Mouse (Mus musculus) intestine, embryonic 15.5 days (tissue): ENCODE data around the gene D17H6S53E. TPM values are rescaled to one million over a fixed set of nuclear protein-coding genes. Genes with fewer than 3 reads are reported as not detected.

Experiments
- ATAC-seq: fragments of 200-750 bp; cut with Nextera tagmentation; 2 replicates; pipeline ENCODE4 v1.8.0; 2017; ENCODE audit warnings: moderate TSS enrichment, moderate library complexity
- H3K27ac ChIP-seq: fragments of 300-500 bp; sonication (generic); 2 replicates; pipeline ENCODE4 v1.5.1; 2015; ENCODE audit warnings: mild to moderate bottlenecking, inconsistent platforms
- H3K27me3 ChIP-seq: fragments of 300-500 bp; sonication (generic); replicated peaks from 2 replicates; pipeline ENCODE4 v1.6.1; 2015; ENCODE audit warnings: inconsistent platforms
- H3K36me3 ChIP-seq: fragments of 300-500 bp; sonication (generic); 2 replicates; pipeline ENCODE4 v1.6.1; 2015; ENCODE audit warnings: inconsistent platforms
- H3K4me1 ChIP-seq: fragments of 300-500 bp; sonication (generic); replicated peaks from 2 replicates; pipeline ENCODE4 v1.6.1; 2015; ENCODE audit warnings: inconsistent platforms
- H3K4me2 ChIP-seq: fragments of 300-500 bp; sonication (generic); replicated peaks from 2 replicates; pipeline ENCODE4 v1.6.1; 2015; ENCODE audit warnings: mild to moderate bottlenecking, inconsistent platforms
- H3K4me3 ChIP-seq: fragments of 300-500 bp; sonication (generic); replicated peaks from 2 replicates; pipeline ENCODE4 v1.5.1; 2015; ENCODE audit warnings: inconsistent platforms
- H3K9ac ChIP-seq: fragments of 300-500 bp; sonication (generic); 2 replicates; pipeline ENCODE4 v1.6.1; 2015; ENCODE audit warnings: inconsistent platforms
- H3K9me3 ChIP-seq: fragments of 300-500 bp; sonication (generic); 2 replicates; pipeline ENCODE4 v1.6.1; 2016; ENCODE audit warnings: inconsistent platforms
- WGBS: fragments of 180-500 bp; shearing (Covaris S2); methylation state at CpG from one replicate; pipeline ENCODE4 v1.1.7; 2015; 5-methylcytosine and 5-hydroxymethylcytosine counted together
- polyA plus RNA-seq: library from polyadenylated mRNA; unstranded; fragments of >200 nt; fragmentation: Nextera tagmentation; extraction: Ambion mirVana; gene quantifications from 2 replicates; pipeline ENCODE4 v1.2.1, GENCODE M21; 2015

Gene D17H6S53E
- polyA plus RNA-seq, 1 experiment from 2014 or later, result 13.6 TPM

DNA sequence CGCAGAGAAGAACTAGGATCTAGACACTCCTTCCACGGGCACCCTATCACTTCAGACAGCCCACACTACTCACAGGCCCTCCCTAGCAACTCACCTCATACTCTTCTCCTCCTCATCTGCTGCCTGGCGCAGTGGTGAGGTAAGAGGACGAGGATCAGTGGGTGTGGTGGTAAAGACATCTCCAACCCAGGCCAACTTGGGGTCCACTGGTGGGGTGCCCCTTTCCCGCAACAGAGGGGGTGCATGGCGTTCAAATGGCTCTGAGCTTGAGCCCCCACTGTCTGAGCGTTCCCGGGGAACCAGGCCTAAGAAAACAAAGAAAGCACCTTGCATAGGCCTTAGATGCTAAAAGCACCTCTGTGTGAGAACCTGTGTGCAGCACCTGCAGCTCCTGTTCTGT lies 31.1 kb downstream of the D17H6S53E start:
- H3K4me2 ChIP-seq, result no peak overlapping the region
- no peak overlapping the region for H3K9ac ChIP-seq
- peaks cover 97% of the 10 kb centered on the region for H3K36me3 ChIP-seq
- WGBS, result 92% methylated on average over 8 of the region's 8 CpGs
- H3K4me3 ChIP-seq, result no peak overlapping the region
- H3K4me1 ChIP-seq, result peaks cover 4% of the 10 kb centered on the region
- H3K27me3 ChIP-seq, result no peaks in the 10 kb centered on the region
- H3K27ac ChIP-seq, result no peak overlapping the region
- no peaks in the 10 kb centered on the region for H3K9me3 ChIP-seq
- no peak for ATAC-seq

DNA sequence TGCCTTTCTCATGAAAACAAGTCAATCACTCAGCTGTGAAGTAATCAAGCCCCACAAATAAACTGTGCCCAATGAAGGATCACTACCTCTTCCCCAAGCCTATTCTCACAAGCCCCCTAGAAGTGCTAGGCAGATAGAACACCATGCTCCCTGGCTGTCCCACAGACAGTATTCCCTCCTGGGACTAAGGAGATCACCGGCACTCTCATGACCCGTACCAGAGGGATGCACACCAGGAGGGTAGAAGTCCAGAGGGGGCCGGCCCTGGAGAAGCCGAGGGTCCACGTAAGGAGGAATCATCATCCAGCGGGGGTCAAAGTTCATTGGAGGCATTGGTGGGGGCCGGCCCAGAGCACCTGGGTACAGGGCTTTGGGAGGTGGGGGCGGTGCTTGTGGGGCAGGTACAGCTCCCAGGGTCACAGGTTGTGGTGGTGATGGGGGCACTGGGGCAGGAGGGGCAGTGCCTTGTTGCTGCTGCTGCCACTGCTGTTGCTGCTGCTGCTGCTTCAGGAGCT lies 31.5 kb downstream of the D17H6S53E start:
- Histone ChIP-seq H3K27ac (no peak overlapping the region), H3K9me3 (no peaks in the 10 kb centered on the region), H3K4me1 (peaks cover 8% of the 10 kb centered on the region), H3K9ac (no peak overlapping the region), H3K4me2 (no peak overlapping the region), H3K27me3 (no peaks in the 10 kb centered on the region), H3K4me3 (no peak overlapping the region), H3K36me3 (peaks cover 93% of the 10 kb centered on the region)
- 87% methylated on average over 8 of the region's 8 CpGs for WGBS
- no peak for ATAC-seq

GRCm38 (mm10) chr17:35158850-35159593 lies 32.8 kb downstream of the D17H6S53E start:
- WGBS, result 95% methylated on average over 16 of the region's 16 CpGs
- Histone ChIP-seq H3K9me3 (no peaks in the 10 kb centered on the region), H3K4me1 (peaks cover 11% of the 10 kb centered on the region), H3K4me3 (no peak overlapping the region), H3K4me2 (no peak overlapping the region), H3K9ac (no peak overlapping the region), H3K27ac (no peak overlapping the region), H3K27me3 (no peaks in the 10 kb centered on the region), H3K36me3 (peaks cover 80% of the 10 kb centered on the region)
- ATAC-seq, result no peak

DNA sequence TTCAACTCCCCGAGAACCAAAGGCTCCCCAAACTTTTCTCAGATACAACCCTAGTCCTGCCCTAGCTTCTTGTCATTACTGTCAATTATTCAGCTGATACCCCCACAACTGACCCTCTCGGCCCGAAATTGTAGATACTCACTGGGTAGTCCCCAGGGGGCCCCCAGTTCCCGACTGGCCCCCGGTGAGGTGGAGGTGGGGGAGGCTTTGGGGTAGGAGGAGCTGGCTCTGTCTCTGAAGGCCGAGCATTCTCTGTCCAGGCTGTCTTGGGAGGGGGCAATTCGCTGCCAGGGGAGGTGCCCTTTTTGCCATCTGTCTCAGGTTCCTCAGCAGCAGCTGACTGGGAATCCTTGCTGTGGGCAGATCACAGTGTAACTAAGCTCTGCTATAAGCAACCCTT lies 33.5 kb downstream of the D17H6S53E start:
- no peak overlapping the region for H3K9ac ChIP-seq
- no peak overlapping the region for H3K27ac ChIP-seq
- H3K4me1 ChIP-seq, result peaks cover 11% of the 10 kb centered on the region
- H3K4me2 ChIP-seq, result no peak overlapping the region
- 84% methylated on average over 7 of the region's 7 CpGs for WGBS
- ATAC-seq, result no peak
- no peaks in the 10 kb centered on the region for H3K27me3 ChIP-seq
- H3K9me3 ChIP-seq, result no peaks in the 10 kb centered on the region
- no peak overlapping the region for H3K4me3 ChIP-seq
- peaks cover 74% of the 10 kb centered on the region for H3K36me3 ChIP-seq

DNA sequence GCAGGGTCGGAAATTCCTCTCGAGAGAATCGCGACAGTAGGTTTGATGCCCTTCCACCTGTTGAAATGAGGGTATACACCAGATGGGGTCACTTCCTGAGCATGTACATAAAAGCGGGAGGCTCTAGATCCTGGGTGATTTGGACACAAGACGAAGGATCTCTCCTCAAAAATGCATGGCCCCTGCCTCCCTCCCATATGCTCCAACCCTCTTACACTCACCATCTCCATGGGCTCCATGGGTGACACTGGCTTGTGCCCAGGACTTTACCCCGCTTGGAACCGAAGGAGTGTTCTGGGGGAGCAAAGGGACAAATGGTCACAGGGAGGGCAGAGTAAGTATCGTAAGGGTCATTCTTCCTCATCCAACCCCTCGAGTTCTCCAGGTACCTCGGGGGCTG lies 35.2 kb downstream of the D17H6S53E start:
- H3K4me3 ChIP-seq, result no peak overlapping the region
- H3K4me2 ChIP-seq, result 0 out of 2 replicates have a peak overlapping the region, but pooled peaks have one; percentile 82
- peaks cover 17% of the 10 kb centered on the region for H3K4me1 ChIP-seq
- H3K36me3 ChIP-seq, result peaks cover 57% of the 10 kb centered on the region
- WGBS, result 78% methylated on average over 11 of the region's 11 CpGs
- no peaks in the 10 kb centered on the region for H3K27me3 ChIP-seq
- no peak overlapping the region for H3K27ac ChIP-seq
- no peak for ATAC-seq
- no peak overlapping the region for H3K9ac ChIP-seq
- no peaks in the 10 kb centered on the region for H3K9me3 ChIP-seq

DNA sequence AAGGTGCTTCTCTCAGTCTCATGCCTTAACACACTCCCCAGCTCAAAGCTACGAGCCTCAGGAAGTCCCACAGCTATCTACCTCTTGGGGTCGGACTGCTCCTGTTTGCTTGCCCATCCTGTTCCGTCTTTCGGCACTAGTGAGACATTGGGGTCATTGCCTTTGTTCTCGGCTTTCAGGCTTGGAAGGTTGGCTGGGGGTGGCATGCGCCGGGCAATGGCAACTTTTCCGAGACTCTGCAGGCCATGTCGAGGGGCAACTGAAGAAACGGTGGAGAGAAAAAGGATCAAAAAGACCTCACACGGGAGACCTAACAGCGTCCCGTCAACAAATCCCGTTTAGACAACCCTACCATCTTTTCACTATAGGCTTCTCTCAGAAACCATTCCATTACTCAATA lies 35.9 kb downstream of the D17H6S53E start:
- Histone ChIP-seq H3K4me2 (peak overlapping the region; percentile 82), H3K36me3 (peaks cover 50% of the 10 kb centered on the region), H3K9me3 (no peaks in the 10 kb centered on the region), H3K4me1 (peaks cover 18% of the 10 kb centered on the region), H3K4me3 (peak overlapping the region; percentile 100), H3K9ac (peak overlapping the region; percentile 5; the same call in 1 of the 2 replicates), H3K27ac (no peak overlapping the region), H3K27me3 (no peaks in the 10 kb centered on the region)
- 78% methylated on average over 14 of the region's 14 CpGs for WGBS
- no peak for ATAC-seq

- H3K4me1 ChIP-seq, result peaks cover 18% of the 10 kb centered on the region
- peaks cover 44% of the 10 kb centered on the region for H3K36me3 ChIP-seq
- H3K4me3 ChIP-seq, result peak overlapping the region; percentile 100
- no peaks in the 10 kb centered on the region for H3K27me3 ChIP-seq
- 24% methylated on average over 12 of the region's 12 CpGs for WGBS
- no peaks in the 10 kb centered on the region for H3K9me3 ChIP-seq
- H3K9ac ChIP-seq, result peak overlapping the region; percentile 100
- H3K27ac ChIP-seq, result no peak overlapping the region
- H3K4me2 ChIP-seq, result peak overlapping the region; percentile 82
- no peak for ATAC-seq
These were observed 36.6 kb downstream of the D17H6S53E start for GRCm38 (mm10) chr17:35162730-35163129.

GRCm38 (mm10) chr17:35163326-35164081 lies 37.3 kb downstream of the D17H6S53E start:
- ATAC-seq, result no peak
- Histone ChIP-seq H3K4me3 (peak overlapping the region; percentile 100), H3K27me3 (no peaks in the 10 kb centered on the region), H3K9me3 (no peaks in the 10 kb centered on the region), H3K27ac (peak overlapping the region; percentile 94), H3K4me2 (peak overlapping the region; percentile 82), H3K4me1 (peaks cover 18% of the 10 kb centered on the region), H3K36me3 (peaks cover 36% of the 10 kb centered on the region), H3K9ac (peak overlapping the region; percentile 100)
- 8% methylated on average over 8 of the region's 8 CpGs for WGBS

GRCm38 (mm10) chr17:35164218-35164567 lies 38.0 kb downstream of the D17H6S53E start:
- Histone ChIP-seq H3K27me3 (no peaks in the 10 kb centered on the region), H3K9ac (peak overlapping the region; percentile 100), H3K9me3 (no peaks in the 10 kb centered on the region), H3K4me3 (peak overlapping the region; percentile 100), H3K27ac (peak overlapping the region; percentile 94), H3K36me3 (peaks cover 30% of the 10 kb centered on the region), H3K4me2 (peak overlapping the region; percentile 82), H3K4me1 (peaks cover 18% of the 10 kb centered on the region)
- under 1% methylated on average over 26 of the region's 28 CpGs for WGBS
- no peak for ATAC-seq

GRCm38 (mm10) chr17:35164568-35165450 lies 38.6 kb downstream of the D17H6S53E start, which contains the start of gene Prrc2a:
Gene Prrc2a (minus strand): TSS chr17:35164897.
- Histone ChIP-seq H3K27ac (peak within 1 kb of the TSS; percentile 98), H3K9me3 (no peaks in the 10 kb centered on the region)
- WGBS, result under 1% methylated on average over 68 of the region's 89 CpGs

GRCm38 (mm10) chr17:35165451-35166155 lies 39.4 kb downstream of the D17H6S53E start:
- Histone ChIP-seq H3K27me3 (no peaks in the 10 kb centered on the region), H3K27ac (peak overlapping the region; percentile 98), H3K9ac (peak overlapping the region; percentile 3; the same call in 1 of the 2 replicates), H3K4me1 (peaks cover 18% of the 10 kb centered on the region), H3K4me2 (peak overlapping the region; percentile 50), H3K4me3 (peak overlapping the region; percentile 100), H3K9me3 (no peaks in the 10 kb centered on the region), H3K36me3 (peaks cover 15% of the 10 kb centered on the region)
- 16% methylated on average over 12 of the region's 12 CpGs for WGBS
- no peak; the same call in 1 of the 2 replicates for ATAC-seq

More at GRCm38 (mm10) chr17:35164568-35165450, 38.6 kb downstream of the D17H6S53E start, which contains the start of gene Prrc2a:
- Histone ChIP-seq H3K27me3 (no peaks in the 10 kb centered on the region), H3K36me3 (peaks cover 23% of the 10 kb centered on the region), H3K4me2 (peak within 1 kb of the TSS; percentile 82), H3K4me1 (peaks cover 18% of the 10 kb centered on the region), H3K4me3 (peak within 1 kb of the TSS; percentile 100), H3K9ac (peak within 1 kb of the TSS; percentile 100)
- ATAC-seq, result peak; percentile 98
